Mouse (Mus musculus): ENCODE data around the gene Krtap2-4.

DNA sequence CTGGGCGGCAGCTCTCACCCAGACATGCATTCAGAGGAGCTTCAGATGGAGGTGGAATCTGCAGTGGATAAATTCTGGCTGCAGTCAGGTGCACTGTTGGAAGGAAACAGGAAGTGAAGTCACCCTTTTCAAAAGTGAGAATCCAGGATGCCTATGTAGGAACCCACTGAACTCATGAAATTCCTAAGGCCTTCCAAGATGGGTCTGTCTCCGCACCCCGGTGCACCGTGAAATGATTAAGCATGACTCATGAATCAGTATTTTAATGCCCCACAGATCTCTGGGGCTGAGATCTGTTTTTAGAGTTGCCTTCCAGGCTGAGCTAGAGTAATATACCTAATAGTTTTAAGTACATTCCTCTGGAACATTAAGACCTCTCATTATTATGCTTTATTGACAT, 44.6 kb upstream of the Krtap2-4 start:
- TF ChIP-seq CTCF (IDR thresholded peaks at IDR 0.05; ENCODE audit: low read depth, low read length) (no peak), GATA1 (IDR thresholded peaks at IDR 0.05; ENCODE audit: borderline replicate concordance, low read length) (no peak), POLR2AphosphoS5 (IDR thresholded peaks at IDR 0.05; ENCODE audit: insufficient replicate concordance, low read depth, low read length) (no peak), TAL1 (conservative IDR thresholded peaks at IDR 0.05; ENCODE audit: low read depth, low read length) (no peak)
